Mouse (Mus musculus) urinary bladder, postnatal 4 days (tissue): ENCODE measurements around the gene Cyp3a16.
"Not testable (repeated sequence)": the region's sequence is repeated elsewhere in the genome, so short reads cannot be mapped to it uniquely, and the experiment has no call there.

Experiments used
- DNase-seq, 2 experiments: peaks; one replicate each; pipeline ENCODE4 v3.0.0; 2021 to 2022; ENCODE audit warnings: low spot score in 2 of 2

The Cyp3a16 gene

DNA sequence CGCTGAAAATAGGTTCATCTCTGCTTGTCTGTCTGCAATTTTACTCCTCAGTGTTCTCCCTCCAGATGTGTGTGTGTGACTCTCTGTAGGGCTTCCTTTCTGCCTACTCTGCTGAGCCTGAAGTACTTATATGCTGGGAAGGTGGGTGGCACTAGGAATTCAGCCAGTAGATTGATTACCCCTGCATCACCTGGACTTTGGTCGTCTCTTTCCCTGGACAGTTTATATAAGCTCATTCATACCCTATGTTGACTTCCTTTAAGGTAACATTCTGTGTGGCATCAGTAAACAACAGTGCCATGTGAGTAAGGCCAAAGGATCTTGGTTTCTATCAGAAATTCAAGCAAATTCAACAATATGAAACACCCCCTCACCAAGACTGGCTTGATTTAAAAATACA, at the start of gene Cyp3a16:
TSS of gene Cyp3a16 (minus strand) at position 101 of the 400 bp plus-strand sequence.
- DNase-seq: not testable (repeated sequence)

DNA sequence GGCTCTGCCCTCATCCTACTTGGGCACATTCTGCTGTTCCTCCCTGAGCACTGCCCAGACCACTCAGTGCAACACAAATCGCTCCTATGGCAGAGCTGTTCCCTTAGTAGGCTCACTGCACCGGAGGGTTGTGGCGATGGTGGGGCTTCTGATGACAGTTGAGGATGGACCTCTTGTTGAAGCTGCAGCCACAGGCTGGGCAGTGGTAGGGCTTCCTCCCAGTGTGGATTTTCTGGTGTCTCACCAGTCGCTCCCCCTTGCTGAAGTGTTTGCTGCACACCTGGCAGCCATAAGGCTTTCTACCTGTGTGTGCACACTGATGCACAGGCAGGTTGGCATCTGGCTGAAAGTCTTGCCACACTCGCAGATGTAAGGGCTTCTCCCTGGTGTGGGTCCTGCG, 20.8 kb upstream of the Cyp3a16 start:
- DNase-seq: no peak

DNA sequence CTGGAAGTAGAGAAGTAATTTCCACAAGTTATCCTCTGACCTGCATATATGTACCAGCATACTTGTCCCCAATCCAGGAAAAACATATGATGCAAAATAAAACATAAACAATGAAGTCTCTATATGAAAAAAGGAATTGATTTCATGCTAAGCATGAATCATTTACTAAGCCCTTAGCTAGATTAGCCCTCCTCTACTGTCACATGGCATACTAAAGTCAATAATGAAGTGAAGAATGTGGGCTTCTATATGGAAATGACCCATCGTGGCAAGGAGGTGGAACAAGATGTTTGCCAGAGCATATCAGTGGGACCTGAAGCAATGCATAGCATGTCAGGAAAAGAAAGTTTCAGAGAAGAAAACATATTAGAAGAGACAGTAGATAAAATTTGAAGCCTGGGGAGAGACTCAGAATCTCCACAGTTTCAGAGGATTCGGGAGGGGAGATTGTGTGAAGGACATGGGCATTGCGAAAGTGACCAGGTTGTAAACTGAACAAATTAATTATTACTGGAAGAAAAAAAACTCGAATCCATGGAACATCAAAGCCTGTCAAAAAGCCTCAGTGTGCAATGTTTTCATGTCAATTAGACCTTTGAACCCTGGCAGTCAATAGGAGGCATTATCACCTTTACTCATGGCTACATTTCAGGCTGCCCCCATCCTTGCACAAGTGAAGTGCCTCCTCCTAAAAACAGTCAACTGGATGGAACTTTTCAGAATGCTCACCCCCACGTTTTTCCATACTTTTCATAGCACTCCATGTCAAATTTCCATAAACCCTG, 5.0 kb downstream of the Cyp3a16 start:
- DNase-seq: no peak

DNA sequence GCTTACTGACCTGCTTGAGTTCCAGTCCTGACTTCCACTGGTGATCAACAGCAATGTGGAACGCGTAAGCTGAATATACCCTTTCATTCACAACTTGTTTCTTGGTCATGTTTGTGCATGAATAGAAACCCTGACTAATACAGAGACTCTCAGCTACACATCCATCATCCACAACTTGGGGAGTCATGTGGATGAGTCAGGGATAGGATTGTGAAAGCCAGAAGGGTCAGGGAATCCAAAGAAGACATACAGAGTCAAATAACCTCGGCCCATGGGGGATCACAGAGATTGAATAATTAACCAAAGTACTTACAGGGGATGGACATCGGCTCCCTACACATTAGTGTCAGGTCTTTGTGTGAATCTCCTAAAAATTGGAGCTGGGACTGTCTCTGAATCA, 7.2 kb downstream of the Cyp3a16 start:
- no peak for DNase-seq

DNA sequence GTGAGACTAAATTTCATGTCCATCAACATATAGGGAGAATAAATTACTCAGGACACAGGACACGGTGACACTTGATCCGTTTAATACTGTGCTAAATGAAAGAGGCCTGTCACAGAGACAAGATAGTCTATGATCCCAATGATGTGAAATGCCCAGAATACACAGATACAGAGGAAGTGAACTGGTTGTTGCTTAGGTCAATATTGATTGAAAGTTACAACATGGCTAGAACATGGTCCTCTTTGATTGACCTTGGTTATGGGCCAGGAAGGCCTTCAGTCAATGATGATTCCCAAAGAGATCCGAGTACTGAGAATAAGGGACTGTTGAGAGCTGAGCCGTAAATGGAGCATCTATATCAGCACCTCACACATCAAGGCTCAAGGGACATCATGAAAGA, 15.1 kb downstream of the Cyp3a16 start:
- no peak for DNase-seq

DNA sequence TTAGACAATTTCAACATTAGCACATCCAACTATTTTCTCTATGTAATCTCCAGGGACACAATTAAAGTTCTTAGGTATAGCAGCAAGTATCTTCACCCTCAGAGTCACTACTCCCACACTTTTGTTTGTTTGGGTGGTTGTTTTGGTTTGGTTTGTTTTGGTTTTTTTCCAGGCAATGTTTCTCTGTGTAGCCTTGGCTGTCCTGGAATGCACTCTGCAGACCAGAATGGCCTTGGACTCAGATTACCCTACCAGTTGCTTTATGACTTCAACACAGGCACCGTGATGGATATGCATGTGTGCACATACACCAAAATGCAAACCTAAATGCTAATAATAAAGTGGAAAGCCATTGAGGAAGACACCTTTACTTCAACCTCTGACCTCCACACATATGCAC, 35.8 kb downstream of the Cyp3a16 start:
- DNase-seq: no peak

DNA sequence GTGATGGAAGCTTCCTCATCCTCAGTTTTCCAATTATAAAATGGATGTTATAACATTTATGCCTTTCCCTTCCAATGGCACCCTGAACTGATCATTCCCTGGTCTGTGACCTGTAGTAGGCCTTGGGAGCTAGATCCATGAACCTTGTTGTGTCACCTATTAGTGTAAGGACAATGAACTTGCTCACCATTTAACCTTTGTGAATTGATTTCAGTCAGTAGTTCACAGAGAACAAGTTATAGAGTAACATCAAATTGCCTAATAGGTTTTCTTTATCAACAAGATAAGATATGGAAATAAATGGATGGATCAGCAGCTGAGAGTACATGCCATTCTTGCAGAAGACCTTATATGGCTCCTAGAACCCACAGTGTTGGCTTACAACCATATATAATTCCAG, 38.5 kb downstream of the Cyp3a16 start:
- no peak for DNase-seq

DNA sequence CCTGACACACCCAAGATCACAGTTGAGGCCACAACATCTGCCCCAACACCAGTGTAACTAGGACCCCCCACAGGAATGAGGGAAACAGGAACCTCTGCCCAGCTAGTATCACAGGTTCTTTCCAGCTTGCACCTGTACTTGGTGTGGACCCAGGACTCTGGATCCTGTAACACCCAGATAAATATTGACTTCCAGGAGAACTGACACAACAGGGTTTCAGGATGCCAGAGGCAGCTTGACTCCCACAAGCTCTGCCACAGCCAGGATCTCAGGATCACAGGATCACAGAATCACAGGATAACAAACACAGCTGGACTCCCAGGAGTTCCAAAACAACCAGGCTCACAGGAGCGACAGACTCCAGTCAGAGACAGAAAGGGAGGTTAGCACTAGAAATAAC, 47.2 kb downstream of the Cyp3a16 start:
- no peak for DNase-seq

DNA sequence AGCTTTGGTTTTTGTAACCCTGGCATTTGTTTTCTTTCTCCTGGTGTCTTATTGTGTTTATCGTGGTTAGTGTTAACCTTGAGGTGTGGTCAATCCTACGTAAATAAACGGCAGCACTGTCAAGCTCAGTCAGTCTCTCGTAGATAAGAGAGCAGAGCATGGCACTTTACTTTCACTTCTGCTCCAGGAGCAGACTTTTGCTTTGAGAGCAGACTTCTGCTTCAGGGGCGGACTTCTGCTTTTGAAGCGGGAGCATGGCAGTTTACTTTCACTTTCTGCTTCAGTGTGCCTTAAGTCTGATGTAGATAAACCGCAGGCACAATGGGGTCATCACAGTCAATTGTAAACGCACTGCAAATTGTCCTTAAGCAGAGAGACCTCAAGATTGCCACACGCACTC, 54.1 kb downstream of the Cyp3a16 start:
- DNase-seq: not testable (repeated sequence)
